Mouse (Mus musculus) fat pad, adult 2 months (tissue): ENCODE results near the gene Igfbpl1.

ENCODE experiments used
- DNase-seq: peaks from one replicate; pipeline ENCODE4 v3.0.0-alpha.2; 2011; ENCODE audit warnings: low read depth, low spot score; ENCODE audit errors: extremely low read depth

Gene Igfbpl1

DNA sequence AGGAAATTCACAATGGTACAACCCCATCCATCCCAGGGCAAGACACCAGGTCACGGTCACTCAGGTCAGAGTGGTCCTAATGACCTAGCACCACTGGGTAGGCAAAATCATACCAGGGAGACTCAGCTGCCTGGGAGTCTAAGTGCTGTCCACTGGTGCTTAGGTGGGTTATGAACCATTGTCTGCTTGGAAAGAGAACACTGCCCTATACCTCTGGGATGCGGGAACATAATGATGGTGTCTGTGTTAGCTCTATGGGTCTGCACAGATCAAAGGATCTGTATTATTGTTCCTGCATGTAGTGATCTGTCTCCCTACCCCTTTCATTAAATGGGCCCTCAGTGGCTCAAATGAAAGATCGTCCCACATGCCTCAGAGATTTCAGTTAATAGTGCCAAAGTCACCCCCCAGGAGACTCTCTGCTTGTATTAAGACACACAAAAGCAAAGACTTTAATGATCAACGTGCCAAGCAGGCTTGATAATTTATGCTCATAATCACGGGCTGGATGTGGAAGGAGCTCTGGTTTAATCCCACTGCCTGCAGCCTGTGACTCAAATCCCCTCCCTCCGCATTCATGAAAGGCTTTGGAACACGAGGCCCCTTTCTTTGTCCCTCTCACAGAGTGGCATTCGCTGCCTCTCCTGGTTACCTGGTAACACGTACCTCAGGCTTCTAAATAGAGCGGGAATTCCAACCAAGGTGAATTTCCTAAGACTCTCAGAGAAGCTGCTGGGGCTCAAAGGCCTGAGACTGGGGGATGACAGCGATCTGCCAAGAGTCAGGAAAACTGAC is 3.7 kb downstream of the Igfbpl1 start:
- no peak for DNase-seq

- no peak for DNase-seq
These were observed 4.7 kb downstream of the Igfbpl1 start for GRCm38 (mm10) chr4:45821995-45822394.

DNA sequence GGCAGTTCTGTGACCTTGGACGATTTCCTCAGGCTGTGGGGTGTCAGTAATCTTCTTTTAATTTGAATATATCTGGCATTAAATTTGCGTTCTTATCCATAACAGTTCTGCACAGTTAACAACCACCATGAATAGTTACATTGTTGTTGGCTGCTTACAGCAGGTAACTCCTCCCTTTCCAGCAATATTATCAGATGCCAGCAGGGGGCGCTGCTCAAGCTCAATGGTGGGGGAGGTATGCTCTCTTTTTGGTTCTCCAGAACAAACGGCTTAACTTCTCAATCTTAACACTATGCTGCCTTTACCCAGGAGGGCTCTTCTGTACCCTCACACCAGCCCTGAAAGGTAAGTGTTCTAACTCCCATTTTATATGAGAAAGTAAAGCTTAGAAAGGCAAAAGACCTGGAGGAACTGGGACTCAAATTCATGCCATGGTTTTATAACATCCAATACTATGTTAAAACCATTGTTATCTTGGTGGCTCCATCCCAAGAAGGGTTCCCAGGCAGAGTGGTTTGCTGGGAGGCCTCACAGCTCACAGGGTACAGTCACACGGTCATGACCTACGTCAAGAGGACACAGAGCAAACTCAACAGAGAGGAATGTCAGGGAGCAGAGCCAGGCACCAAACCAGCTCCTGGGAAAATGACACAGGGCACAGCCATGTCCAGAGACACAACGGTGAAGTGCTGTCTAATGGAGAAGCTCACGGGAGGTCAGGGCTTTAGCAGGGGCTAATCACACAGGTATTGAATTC is 6.5 kb downstream of the Igfbpl1 start:
- no peak for DNase-seq

GRCm38 (mm10) chr4:45819208-45819931 is 7.4 kb downstream of the Igfbpl1 start:
- DNase-seq, result no peak

- DNase-seq, result no peak
These were observed 7.9 kb downstream of the Igfbpl1 start for GRCm38 (mm10) chr4:45818814-45819207.

DNA sequence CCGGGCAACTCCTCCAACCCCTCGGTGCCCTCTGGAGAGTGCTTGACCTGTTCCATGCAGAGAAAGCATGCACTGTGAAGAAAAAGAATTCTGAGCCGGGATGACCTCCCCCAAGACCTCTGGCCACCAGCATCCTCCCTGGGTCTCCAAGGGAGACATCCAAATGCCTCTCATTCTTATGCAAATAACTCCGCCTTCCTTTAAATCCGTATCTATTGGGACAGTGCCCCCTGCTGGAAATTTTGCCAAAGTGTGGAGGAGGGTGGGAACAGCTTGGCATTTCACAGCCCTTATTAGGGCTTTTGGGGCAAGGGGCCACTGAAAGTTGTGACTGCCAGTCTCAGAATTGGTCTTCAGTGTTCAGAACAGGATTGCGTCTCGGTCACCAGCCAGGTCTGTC is 11.2 kb downstream of the Igfbpl1 start:
- no peak for DNase-seq

GRCm38 (mm10) chr4:45811250-45811649 is 15.5 kb downstream of the Igfbpl1 start:
- no peak for DNase-seq

GRCm38 (mm10) chr4:45808034-45808433 is 18.7 kb downstream of the Igfbpl1 start:
- no peak for DNase-seq

DNA sequence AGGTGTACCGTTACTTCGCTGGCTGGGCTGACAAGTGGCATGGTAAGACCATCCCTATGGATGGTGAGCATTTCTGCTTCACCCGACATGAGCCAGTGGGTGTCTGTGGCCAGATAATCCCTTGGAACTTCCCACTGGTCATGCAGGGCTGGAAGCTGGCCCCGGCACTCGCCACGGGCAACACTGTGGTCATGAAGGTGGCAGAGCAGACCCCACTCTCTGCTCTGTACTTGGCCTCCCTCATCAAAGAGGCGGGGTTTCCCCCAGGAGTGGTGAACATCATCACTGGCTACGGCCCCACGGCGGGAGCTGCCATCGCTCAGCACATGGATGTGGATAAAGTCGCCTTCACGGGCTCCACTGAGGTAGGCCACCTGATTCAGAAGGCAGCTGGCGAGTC is 23.8 kb downstream of the Igfbpl1 start:
- no peak for DNase-seq

- no peak for DNase-seq
These were observed 26.7 kb downstream of the Igfbpl1 start for GRCm38 (mm10) chr4:45799956-45800537.

GRCm38 (mm10) chr4:45798964-45799363 is 27.8 kb downstream of the Igfbpl1 start, which contains the start of gene Aldh1b1:
Gene Aldh1b1 (plus strand): TSS chr4:45799022.
- no peak for DNase-seq

GRCm38 (mm10) chr4:45796760-45797159 is 30.0 kb downstream of the Igfbpl1 start:
- no peak for DNase-seq

- DNase-seq, result no peak
These were observed 31.4 kb downstream of the Igfbpl1 start for GRCm38 (mm10) chr4:45795191-45795811.

GRCm38 (mm10) chr4:45790018-45790417 is 36.7 kb downstream of the Igfbpl1 start:
- DNase-seq, result no peak

GRCm38 (mm10) chr4:45789263-45789958 is 37.3 kb downstream of the Igfbpl1 start:
- DNase-seq, result no peak

- no peak for DNase-seq
These were observed 38.2 kb downstream of the Igfbpl1 start for GRCm38 (mm10) chr4:45788446-45789081.

DNA sequence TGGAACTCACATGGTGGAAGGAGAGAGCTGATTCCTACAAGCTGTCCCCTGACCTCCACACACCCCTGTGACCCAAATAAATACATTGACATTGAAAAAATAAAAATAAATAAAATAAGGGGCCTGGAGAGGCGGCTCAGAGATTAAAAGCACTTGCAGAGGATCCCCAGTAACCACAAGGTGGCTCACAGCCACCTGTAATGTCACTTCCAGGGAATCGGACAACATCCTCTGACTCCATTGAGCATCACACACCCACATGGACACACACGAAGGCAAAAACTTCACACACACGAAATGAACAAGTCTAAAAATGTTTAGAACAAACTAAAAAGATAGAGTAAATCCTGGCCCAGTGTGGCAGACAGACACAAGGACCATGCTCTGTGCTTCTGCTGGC is 40.0 kb downstream of the Igfbpl1 start:
- DNase-seq, result no peak

- DNase-seq, result no peak
These were observed 40.8 kb downstream of the Igfbpl1 start for GRCm38 (mm10) chr4:45785959-45786358.

DNA sequence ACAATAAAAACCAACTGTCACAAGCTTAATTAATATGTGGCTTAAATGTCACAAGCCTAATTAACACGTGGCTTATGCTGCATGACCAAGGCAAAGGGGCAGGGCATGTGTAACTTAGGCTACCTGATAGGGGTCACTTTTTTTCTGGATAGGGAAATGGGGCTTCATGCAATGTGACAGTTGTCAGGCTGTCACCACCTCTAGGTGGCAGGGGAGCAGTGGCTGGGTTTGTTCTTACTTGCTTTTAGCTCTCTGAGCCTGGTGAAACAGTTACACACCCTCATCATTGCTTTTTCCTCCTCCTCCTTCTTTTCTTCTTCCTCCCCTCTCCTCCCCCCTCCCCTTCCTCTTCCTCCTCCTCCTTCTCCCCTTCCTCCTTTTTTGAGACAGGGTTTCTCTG is 43.1 kb downstream of the Igfbpl1 start:
- no peak for DNase-seq

DNA sequence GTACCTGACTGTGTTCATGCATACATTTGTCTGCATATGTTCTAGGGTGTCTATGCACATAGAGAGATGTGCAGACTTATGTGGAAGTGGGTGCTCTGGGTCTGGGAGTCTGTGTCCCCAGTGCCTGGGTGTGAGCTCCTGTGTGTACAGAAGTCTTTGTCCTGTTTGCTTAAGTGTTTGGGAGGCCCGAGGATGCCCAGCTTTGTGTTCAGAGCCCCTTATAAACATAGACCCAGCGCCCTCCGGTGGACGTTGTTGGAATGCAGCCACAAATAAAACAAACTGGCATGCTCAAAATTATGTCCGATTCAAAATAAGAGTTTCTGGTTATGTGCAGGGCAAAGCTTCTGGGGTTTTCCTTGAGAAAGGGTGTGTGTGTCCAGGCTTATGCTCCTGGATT is 55.1 kb downstream of the Igfbpl1 start:
- DNase-seq, result no peak
